Mouse (Mus musculus) forebrain, embryonic 12.5 days (tissue): ENCODE measurements around the gene Frmd4a. TPM values are rescaled to one million over a fixed set of nuclear protein-coding genes. Genes with fewer than 3 reads are reported as not detected.

ENCODE experiments used
- ATAC-seq: fragments of 200-750 bp; cut with Nextera tagmentation; 2 replicates; pipeline ENCODE4 v1.8.0; 2017; ENCODE audit warnings: moderate TSS enrichment; ENCODE audit not compliant: low FRiP score
- H3K27ac ChIP-seq: fragments of 300-500 bp; sonication (generic); 2 replicates; pipeline ENCODE4 v1.5.1; 2016; ENCODE audit warnings: mild to moderate bottlenecking
- H3K27me3 ChIP-seq: fragments of 300-500 bp; sonication (generic); 2 replicates; pipeline ENCODE4 v1.6.1; 2016; ENCODE audit warnings: mild to moderate bottlenecking
- H3K36me3 ChIP-seq: fragments of 300-500 bp; sonication (generic); replicated peaks from 2 replicates; pipeline ENCODE4 v1.6.1; 2016; ENCODE audit warnings: mild to moderate bottlenecking
- H3K4me1 ChIP-seq: fragments of 300-500 bp; sonication (generic); 2 replicates; pipeline ENCODE4 v1.6.1; 2016
- H3K4me2 ChIP-seq: fragments of 300-500 bp; sonication (generic); 2 replicates; pipeline ENCODE4 v1.6.1; 2016; ENCODE audit warnings: mild to moderate bottlenecking, moderate library complexity
- H3K4me3 ChIP-seq: fragments of 300-500 bp; sonication (generic); replicated peaks from 2 replicates; pipeline ENCODE4 v1.5.1; 2016; ENCODE audit warnings: mild to moderate bottlenecking
- H3K9ac ChIP-seq: fragments of 300-500 bp; sonication (generic); 2 replicates; pipeline ENCODE4 v1.6.1; 2016; ENCODE audit warnings: mild to moderate bottlenecking
- H3K9me3 ChIP-seq: fragments of 300-500 bp; sonication (generic); 2 replicates; pipeline ENCODE4 v1.6.1; 2016
- WGBS: fragments of 180-500 bp; shearing (Covaris S2); methylation state at CpG from one replicate; pipeline ENCODE4 v1.1.7; 2016; 5-methylcytosine and 5-hydroxymethylcytosine counted together
- polyA plus RNA-seq: library from polyadenylated mRNA; unstranded; fragments of >200 nt; fragmentation: Nextera tagmentation; extraction: Ambion mirVana; gene quantifications from 2 replicates; pipeline ENCODE4 v1.2.1, GENCODE M21; 2016

Gene Frmd4a
- polyA plus RNA-seq, 1 experiment from 2014 or later, result 51.3 TPM

- WGBS, result 68% methylated on average over 11 of the region's 11 CpGs
- Histone ChIP-seq H3K9me3 (no peaks in the 10 kb centered on the region), H3K36me3 (peaks cover 16% of the 10 kb centered on the region), H3K27ac (no peak overlapping the region), H3K4me2 (no peak overlapping the region), H3K4me1 (peaks cover 21% of the 10 kb centered on the region), H3K9ac (no peak overlapping the region), H3K4me3 (no peak overlapping the region), H3K27me3 (no peaks in the 10 kb centered on the region)
- no peak for ATAC-seq
Observed at GRCm38 (mm10) chr2:4510208-4511079, 492.9 kb downstream of the Frmd4a start.

GRCm38 (mm10) chr2:4511080-4511386, 493.5 kb downstream of the Frmd4a start:
- peaks cover 21% of the 10 kb centered on the region for H3K4me1 ChIP-seq
- no peak overlapping the region for H3K27ac ChIP-seq
- H3K4me3 ChIP-seq, result no peak overlapping the region
- peaks cover 14% of the 10 kb centered on the region for H3K36me3 ChIP-seq
- WGBS, result 93% methylated on average over 2 of the region's 2 CpGs
- H3K27me3 ChIP-seq, result no peaks in the 10 kb centered on the region
- H3K4me2 ChIP-seq, result no peak overlapping the region
- no peaks in the 10 kb centered on the region for H3K9me3 ChIP-seq
- no peak overlapping the region for H3K9ac ChIP-seq
- ATAC-seq, result no peak

- no peak overlapping the region for H3K27ac ChIP-seq
- ATAC-seq, result 0 out of 2 replicates have a peak, but pooled peaks have one; percentile 16
- no peaks in the 10 kb centered on the region for H3K9me3 ChIP-seq
- H3K4me3 ChIP-seq, result no peak overlapping the region
- H3K36me3 ChIP-seq, result 0 out of 2 replicates have a peak, but pooled peaks cover 3% of the 10 kb centered on the region
- peaks cover 30% of the 10 kb centered on the region for H3K4me1 ChIP-seq
- no peak overlapping the region for H3K9ac ChIP-seq
- no peak overlapping the region for H3K4me2 ChIP-seq
- 43% methylated on average over 14 of the region's 14 CpGs for WGBS
- H3K27me3 ChIP-seq, result no peaks in the 10 kb centered on the region
Observed at GRCm38 (mm10) chr2:4512607-4513006, 495.1 kb downstream of the Frmd4a start.

GRCm38 (mm10) chr2:4515910-4516309, 498.4 kb downstream of the Frmd4a start:
- H3K9ac ChIP-seq, result no peak overlapping the region
- WGBS, result 87% methylated on average over 3 of the region's 3 CpGs
- peaks cover 28% of the 10 kb centered on the region for H3K4me1 ChIP-seq
- no peaks in the 10 kb centered on the region for H3K27me3 ChIP-seq
- peak overlapping the region; percentile 92; the same call in 1 of the 2 replicates for H3K27ac ChIP-seq
- 0 out of 2 replicates have a peak, but pooled peaks cover 3% of the 10 kb centered on the region for H3K36me3 ChIP-seq
- H3K4me3 ChIP-seq, result no peak overlapping the region
- H3K4me2 ChIP-seq, result no peak overlapping the region
- no peak for ATAC-seq
- no peaks in the 10 kb centered on the region for H3K9me3 ChIP-seq

GRCm38 (mm10) chr2:4516819-4517552, 499.5 kb downstream of the Frmd4a start:
- no peaks in the 10 kb centered on the region; the same call in 1 of the 2 replicates for H3K9me3 ChIP-seq
- peaks cover 8% of the 10 kb centered on the region; the same call in 1 of the 2 replicates for H3K36me3 ChIP-seq
- H3K4me2 ChIP-seq, result peak overlapping the region; percentile 27
- H3K4me3 ChIP-seq, result no peak overlapping the region
- WGBS, result 28% methylated on average over 7 of the region's 7 CpGs
- ATAC-seq, result peak; percentile 68; the same call in 1 of the 2 replicates
- peak overlapping the region; percentile 92 for H3K27ac ChIP-seq
- peaks cover 28% of the 10 kb centered on the region for H3K4me1 ChIP-seq
- H3K9ac ChIP-seq, result no peak overlapping the region
- no peaks in the 10 kb centered on the region for H3K27me3 ChIP-seq

GRCm38 (mm10) chr2:4517553-4518125, 500.1 kb downstream of the Frmd4a start:
- H3K9ac ChIP-seq, result no peak overlapping the region
- H3K36me3 ChIP-seq, result peaks cover 8% of the 10 kb centered on the region; the same call in 1 of the 2 replicates
- peaks cover 22% of the 10 kb centered on the region for H3K4me1 ChIP-seq
- no peaks in the 10 kb centered on the region for H3K27me3 ChIP-seq
- no peak overlapping the region for H3K4me3 ChIP-seq
- peak; percentile 80 for ATAC-seq
- H3K9me3 ChIP-seq, result no peaks in the 10 kb centered on the region; the same call in 1 of the 2 replicates
- peak overlapping the region; percentile 92 for H3K27ac ChIP-seq
- WGBS, result 38% methylated on average over 7 of the region's 7 CpGs
- H3K4me2 ChIP-seq, result peak overlapping the region; percentile 27

GRCm38 (mm10) chr2:4518549-4518948, 501.0 kb downstream of the Frmd4a start:
- H3K4me3 ChIP-seq, result no peak overlapping the region
- H3K27ac ChIP-seq, result no peak overlapping the region
- H3K4me2 ChIP-seq, result no peak overlapping the region
- ATAC-seq, result no peak
- no peak overlapping the region for H3K9ac ChIP-seq
- no peaks in the 10 kb centered on the region for H3K27me3 ChIP-seq
- H3K36me3 ChIP-seq, result peaks cover 8% of the 10 kb centered on the region; the same call in 1 of the 2 replicates
- peaks cover 24% of the 10 kb centered on the region for H3K4me1 ChIP-seq
- no peaks in the 10 kb centered on the region; the same call in 1 of the 2 replicates for H3K9me3 ChIP-seq

- ATAC-seq, result no peak
Observed at GRCm38 (mm10) chr2:4522769-4523487, 505.4 kb downstream of the Frmd4a start.

GRCm38 (mm10) chr2:4527094-4527493, 509.6 kb downstream of the Frmd4a start:
- WGBS, result 67% methylated on average over 7 of the region's 7 CpGs
- no peaks in the 10 kb centered on the region for H3K27me3 ChIP-seq
- no peak overlapping the region for H3K4me3 ChIP-seq
- ATAC-seq, result no peak
- no peaks in the 10 kb centered on the region for H3K9me3 ChIP-seq
- peaks cover 19% of the 10 kb centered on the region for H3K36me3 ChIP-seq
- H3K27ac ChIP-seq, result no peak overlapping the region
- no peak overlapping the region for H3K9ac ChIP-seq
- no peak overlapping the region for H3K4me2 ChIP-seq
- H3K4me1 ChIP-seq, result peaks cover 20% of the 10 kb centered on the region

More at GRCm38 (mm10) chr2:4522769-4523487, 505.4 kb downstream of the Frmd4a start:
- Histone ChIP-seq H3K9ac (no peak overlapping the region), H3K27me3 (no peaks in the 10 kb centered on the region), H3K4me1 (peaks cover 9% of the 10 kb centered on the region), H3K27ac (peak overlapping the region; percentile 60), H3K4me3 (no peak overlapping the region), H3K9me3 (no peaks in the 10 kb centered on the region; the same call in 1 of the 2 replicates), H3K36me3 (peaks cover 9% of the 10 kb centered on the region), H3K4me2 (no peak overlapping the region)
- 18% methylated on average over 1 of the region's 1 CpGs for WGBS

GRCm38 (mm10) chr2:4529254-4529729, 511.8 kb downstream of the Frmd4a start:
- peaks cover 26% of the 10 kb centered on the region for H3K36me3 ChIP-seq
- no peak overlapping the region for H3K4me2 ChIP-seq
- 29% methylated on average over 9 of the region's 9 CpGs for WGBS
- no peaks in the 10 kb centered on the region for H3K9me3 ChIP-seq
- no peak overlapping the region for H3K9ac ChIP-seq
- no peak overlapping the region for H3K4me3 ChIP-seq
- peak; percentile 85 for ATAC-seq
- H3K27ac ChIP-seq, result peak overlapping the region; percentile 61
- H3K27me3 ChIP-seq, result no peaks in the 10 kb centered on the region
- peaks cover 13% of the 10 kb centered on the region for H3K4me1 ChIP-seq

GRCm38 (mm10) chr2:4531533-4532197, 514.1 kb downstream of the Frmd4a start:
- no peak for ATAC-seq
- Histone ChIP-seq H3K9ac (no peak overlapping the region), H3K27me3 (no peaks in the 10 kb centered on the region), H3K4me1 (peaks cover 13% of the 10 kb centered on the region), H3K9me3 (no peaks in the 10 kb centered on the region), H3K4me3 (no peak overlapping the region), H3K27ac (no peak overlapping the region), H3K4me2 (no peak overlapping the region), H3K36me3 (peaks cover 44% of the 10 kb centered on the region)
- WGBS, result 95% methylated on average over 11 of the region's 11 CpGs
